Mouse (Mus musculus) heart, adult 2 months (tissue): Measurements from ENCODE around the gene Spesp1. TPM values are rescaled to one million over a fixed set of nuclear protein-coding genes. Genes with fewer than 3 reads are reported as not detected.
A peak's percentile ranks its signal among the peaks of the same experiment; 100 is the strongest.

Experiments
- DNase-seq, 2 experiments: peaks; one replicate each; pipeline ENCODE4 v3.0.0; 2021
- H3K27ac ChIP-seq: fragments of 200-600 bp; 2 replicates; pipeline ENCODE4 v1.8.1; 2022
- H3K27me3 ChIP-seq: fragments of 200-500 bp; 2 replicates; pipeline ENCODE4 v1.6.1; 2012; ENCODE audit warnings: mild to moderate bottlenecking, low read length, inconsistent platforms, mixed read lengths; ENCODE audit not compliant: control insufficient read depth, insufficient read depth
- H3K36me3 ChIP-seq: fragments of 200-500 bp; 2 replicates; pipeline ENCODE4 v1.6.1; 2012; ENCODE audit warnings: low read length, inconsistent platforms; ENCODE audit not compliant: control insufficient read depth, insufficient read depth
- H3K4me1 ChIP-seq: fragments of 200-500 bp; 2 replicates; pipeline ENCODE4 v1.6.1; 2011; ENCODE audit warnings: low read length; ENCODE audit not compliant: control insufficient read depth, insufficient read depth
- H3K4me3 ChIP-seq: fragments of 200-600 bp; 2 replicates; pipeline ENCODE4 v1.8.1; 2022
- H3K79me2 ChIP-seq: fragments of 200-500 bp; replicated peaks from 2 replicates; pipeline ENCODE4 v1.6.1; 2012; ENCODE audit warnings: mild to moderate bottlenecking, inconsistent platforms, low read length, moderate library complexity, mixed read lengths; ENCODE audit not compliant: control insufficient read depth, insufficient read depth
- H3K9ac ChIP-seq: fragments of 200-500 bp; 2 replicates; pipeline ENCODE4 v1.6.1; 2012; ENCODE audit warnings: low read depth, mild to moderate bottlenecking, control low read depth, inconsistent platforms, low read length, mixed read lengths
- CTCF ChIP-seq: fragments of 200-600 bp; IDR thresholded peaks from 2 replicates; pipeline ENCODE4 v1.8.1; 2022; ENCODE audit warnings: antibody characterized with exemption, mild to moderate bottlenecking, moderate library complexity
- EP300 ChIP-seq: fragments of 200-500 bp; IDR thresholded peaks from 2 replicates; pipeline ENCODE4 v1.6.1; 2011; ENCODE audit warnings: low read depth, low read length, control low read depth; ENCODE audit not compliant: insufficient read depth
- POLR2A ChIP-seq: fragments of 200-500 bp; IDR thresholded peaks from 2 replicates; pipeline ENCODE4 v1.6.1; 2011; ENCODE audit warnings: mild to moderate bottlenecking, low read depth, low read length, control low read depth; ENCODE audit not compliant: insufficient read depth
- WGBS: fragments of 180-500 bp; shearing (Covaris S2); methylation state at CpG from one replicate; pipeline ENCODE4 v1.1.7; 2018; 5-methylcytosine and 5-hydroxymethylcytosine counted together
- intact Hi-C: fragments of 180-260 bp; cut with DNase I; formaldehyde crosslinking; loops from one replicate; pipeline ENCODE4 v1.15.1; 2025
- polyA plus RNA-seq: library from polyadenylated mRNA; depleted of rRNA; stranded (reverse); fragments of >200 nt; gene quantifications from 2 replicates; pipeline ENCODE4 v1.2.3, GENCODE M21; 2012
- total RNA-seq, 2 experiments: library from RNA; stranded (reverse); gene quantifications; 2 replicates each; pipeline ENCODE4 v1.2.3; 2021

The Spesp1 gene
- total and polyA plus RNA-seq, 3 experiments: 0.06 TPM; not detected in 2

- intact Hi-C loops: loop anchor here (2.0 kb wide), 1 partner anchor 123 kb away; the partner anchor contains the start of gene Glce
- Histone ChIP-seq H3K79me2 (no peaks in the 10 kb centered on the region), H3K27ac (peak overlapping the region; percentile 60), H3K4me1 (peaks cover 10% of the 10 kb centered on the region), H3K36me3 (no peaks in the 10 kb centered on the region), H3K4me3 (no peak overlapping the region), H3K9ac (no peak overlapping the region), H3K27me3 (no peaks in the 10 kb centered on the region)
- DNase-seq: no peak
- TF ChIP-seq EP300 (peak; percentile 29; the same call in 1 of the 2 replicates), CTCF (peak; percentile 59), POLR2A (no peak)
- WGBS: 45% methylated on average over 17 of the region's 17 CpGs
Measured at GRCm38 (mm10) chr9:62245612-62246379, 36.2 kb downstream of the Spesp1 start.

- no peaks in the 10 kb centered on the region for H3K27me3 ChIP-seq
- H3K79me2 ChIP-seq: no peaks in the 10 kb centered on the region
- no peak overlapping the region for H3K4me3 ChIP-seq
- intact Hi-C loops: loop anchor here (1.0 to 5.0 kb wide), 5 partner anchors 47 to 297 kb away; partner anchors contain the start of genes Glce and Kif23
- no peak overlapping the region for H3K9ac ChIP-seq
- peaks cover 10% of the 10 kb centered on the region for H3K4me1 ChIP-seq
- DNase-seq: no peak
- H3K36me3 ChIP-seq: no peaks in the 10 kb centered on the region
- 34% methylated on average over 3 of the region's 3 CpGs for WGBS
- no peak overlapping the region for H3K27ac ChIP-seq
- no peak for TF ChIP-seq POLR2A
- TF ChIP-seq CTCF: no peak; the same call in 1 of the 2 replicates
- no peak for TF ChIP-seq EP300
Measured at GRCm38 (mm10) chr9:62244612-62245010, 37.4 kb downstream of the Spesp1 start.

- peak; percentile 67 to 71 for DNase-seq
- Histone ChIP-seq H3K79me2 (no peaks in the 10 kb centered on the region), H3K27ac (no peak overlapping the region), H3K9ac (no peak overlapping the region), H3K4me3 (no peak overlapping the region), H3K27me3 (no peaks in the 10 kb centered on the region), H3K4me1 (peaks cover 10% of the 10 kb centered on the region), H3K36me3 (no peaks in the 10 kb centered on the region)
- WGBS: 40% methylated on average over 19 of the region's 19 CpGs
- TF ChIP-seq EP300: peak; percentile 73; the same call in 1 of the 2 replicates
- no peak for TF ChIP-seq POLR2A
- TF ChIP-seq CTCF: peak; percentile 94
- intact Hi-C loops: loop anchor here (1.0 to 5.0 kb wide), 5 partner anchors 47 to 297 kb away; partner anchors contain the start of genes Glce and Kif23
Measured at GRCm38 (mm10) chr9:62243991-62244611, 37.9 kb downstream of the Spesp1 start.

DNA sequence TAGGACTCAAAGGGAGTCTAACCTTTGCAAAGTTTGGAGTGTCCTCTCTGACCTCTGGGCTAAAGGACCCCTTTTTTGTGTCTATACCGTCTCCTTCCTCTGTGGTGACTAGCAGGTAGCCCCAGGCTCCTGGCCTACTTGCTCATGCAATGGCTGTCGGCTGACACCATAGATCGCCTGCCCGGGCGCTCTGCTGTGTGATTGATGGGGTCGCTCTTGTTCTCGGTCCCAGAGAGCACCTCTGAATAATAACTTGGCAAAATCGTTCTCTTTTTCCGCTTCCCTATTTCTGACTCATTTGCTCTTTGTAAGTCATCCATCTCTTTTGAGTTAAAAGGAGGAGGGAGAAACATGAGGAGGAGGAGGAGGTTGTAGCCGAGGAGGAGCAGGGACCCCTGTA lies 42.0 kb downstream of the Spesp1 start:
- H3K79me2 ChIP-seq: no peaks in the 10 kb centered on the region
- no peaks in the 10 kb centered on the region for H3K36me3 ChIP-seq
- H3K4me3 ChIP-seq: no peak overlapping the region
- peaks cover 13% of the 10 kb centered on the region for H3K4me1 ChIP-seq
- no peak overlapping the region for H3K27ac ChIP-seq
- TF ChIP-seq CTCF (no peak), POLR2A (no peak), EP300 (no peak)
- 81% methylated on average over 10 of the region's 10 CpGs for WGBS
- H3K27me3 ChIP-seq: no peaks in the 10 kb centered on the region
- no peak for DNase-seq
- intact Hi-C loops: loop anchor here (5.0 kb wide), 3 partner anchors 43 to 293 kb away; partner anchors contain the start of gene Kif23
- no peak overlapping the region for H3K9ac ChIP-seq

GRCm38 (mm10) chr9:62237381-62237980 lies 44.5 kb downstream of the Spesp1 start:
- 32% methylated on average over 9 of the region's 9 CpGs for WGBS
- intact Hi-C loops: no loop called here
- Histone ChIP-seq H3K36me3 (no peaks in the 10 kb centered on the region), H3K4me3 (no peak overlapping the region), H3K27me3 (no peaks in the 10 kb centered on the region), H3K27ac (peak overlapping the region; percentile 47), H3K4me1 (peaks cover 8% of the 10 kb centered on the region), H3K9ac (no peak overlapping the region), H3K79me2 (no peaks in the 10 kb centered on the region)
- no peak for DNase-seq
- 0 out of 2 replicates have a peak, but pooled peaks have one; percentile 22 for TF ChIP-seq EP300
- TF ChIP-seq POLR2A: no peak
